Mouse (Mus musculus) brain, adult 2 months (tissue): ENCODE measurements at regions not wholly inside any gene's neighbourhood (a gene's known extent, or its start where the extent isn't known, plus 50 kb on each side); places are given as distances from the start of the nearest gene placed in this dataset.

Experiments
- DNase-seq: peaks from one replicate; pipeline ENCODE4 v3.0.0; 2011; ENCODE audit warnings: low read depth, low spot score

DNA sequence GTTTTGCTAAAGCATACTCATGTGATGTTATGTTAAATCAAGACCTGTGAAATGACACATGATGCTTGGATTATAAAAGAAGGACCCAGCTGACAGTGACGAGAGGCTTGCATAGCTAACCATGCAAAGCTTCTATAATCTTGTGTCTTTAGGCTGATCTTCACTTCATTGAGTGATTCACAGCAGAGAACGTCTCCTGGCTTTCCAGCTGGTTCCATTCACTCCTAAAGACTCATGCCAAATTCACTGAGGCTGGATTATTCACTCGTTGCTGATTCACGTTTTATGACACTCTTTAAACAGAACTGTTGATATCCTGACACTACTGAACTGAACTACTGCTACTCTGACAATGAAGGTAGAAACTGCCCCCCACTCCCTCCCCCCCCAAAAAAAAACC lies 1642.4 kb upstream of the Slc39a10 start:
- DNase-seq, result peak; percentile 63

DNA sequence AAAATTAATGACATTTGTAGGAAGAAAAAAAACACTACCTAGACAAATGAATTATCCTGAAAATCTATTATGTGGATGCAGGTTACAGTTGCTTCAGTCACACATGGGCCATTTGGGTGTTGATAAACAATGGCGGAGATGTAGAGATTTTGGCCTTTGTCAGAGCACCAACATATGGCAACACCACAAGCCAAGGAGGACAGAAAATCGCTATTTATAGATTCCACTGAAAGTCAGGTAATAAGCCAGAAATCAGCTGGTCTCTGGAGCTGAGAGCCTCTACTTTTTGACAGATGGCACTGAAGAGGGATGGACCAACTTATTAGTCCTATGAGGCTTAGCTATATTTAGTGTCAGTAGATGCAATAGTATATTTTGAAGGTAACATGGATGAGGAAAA lies 1640.7 kb upstream of the Slc39a10 start:
- peak; percentile 97 for DNase-seq

DNA sequence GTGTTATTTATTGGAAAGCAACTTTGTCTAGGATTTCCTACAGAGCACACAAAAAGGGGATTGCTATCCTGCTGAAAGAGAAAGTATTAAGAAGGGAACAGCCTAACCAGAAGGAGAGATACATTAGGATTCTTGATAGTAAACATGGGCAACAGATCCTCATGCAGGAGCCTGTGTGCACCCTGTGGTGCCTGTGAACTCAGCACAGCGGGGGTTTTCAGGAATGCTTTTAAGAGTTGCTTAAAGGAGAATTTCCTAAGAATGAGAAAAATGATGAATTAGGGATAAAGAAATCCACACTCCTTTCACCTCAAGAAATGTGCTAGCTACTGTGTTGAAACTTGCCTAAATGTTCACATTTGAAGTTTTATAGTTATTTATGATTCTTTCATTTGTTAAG lies 1596.1 kb upstream of the Slc39a10 start:
- peak; percentile 38 for DNase-seq

DNA sequence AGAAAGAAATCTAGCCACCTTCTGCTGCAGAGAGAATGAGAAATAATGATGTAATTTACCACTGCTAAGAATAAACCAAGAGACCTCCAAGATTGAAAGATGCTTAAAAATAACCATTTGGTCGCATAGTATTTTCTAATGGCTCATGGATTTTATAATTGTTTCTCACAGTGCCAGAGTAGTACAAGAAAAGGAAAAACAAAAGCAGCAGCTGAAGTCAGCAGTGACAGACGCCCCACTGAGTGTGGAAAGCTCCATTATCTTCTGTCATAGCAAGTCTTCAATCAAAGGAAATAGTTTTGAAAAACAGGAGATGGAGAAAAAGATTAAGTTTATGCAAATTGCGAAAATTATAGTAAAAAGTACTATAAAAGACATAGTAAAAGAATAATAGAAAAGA lies 1567.3 kb upstream of the Slc39a10 start:
- DNase-seq, result peak; percentile 13
